Mouse (Mus musculus) stomach, postnatal 0 days (tissue): Measurements from ENCODE around the gene Cgas. TPM values are rescaled to one million over a fixed set of nuclear protein-coding genes. Genes with fewer than 3 reads are reported as not detected.
"Not testable (repeated sequence)": the region's sequence is repeated elsewhere in the genome, so short reads cannot be mapped to it uniquely, and the experiment has no call there.

Experiments used
- ATAC-seq: fragments of 200-750 bp; cut with Nextera tagmentation; 2 replicates; pipeline ENCODE4 v1.8.0; 2017; ENCODE audit not compliant: low FRiP score, low TSS enrichment
- DNase-seq: peaks from one replicate; pipeline ENCODE4 v3.0.0-alpha.2; 2016; ENCODE audit warnings: low spot score
- H3K27ac ChIP-seq: fragments of 300-500 bp; sonication (generic); replicated peaks from 2 replicates; pipeline ENCODE4 v1.5.1; 2014; ENCODE audit warnings: mild to moderate bottlenecking, control low read depth
- H3K27me3 ChIP-seq: fragments of 300-500 bp; sonication (generic); 2 replicates; pipeline ENCODE4 v1.6.1; 2014; ENCODE audit warnings: low read length; ENCODE audit not compliant: control insufficient read depth, insufficient read depth
- H3K36me3 ChIP-seq: fragments of 300-500 bp; sonication (generic); 2 replicates; pipeline ENCODE4 v1.6.1; 2014; ENCODE audit warnings: low read length, mixed read lengths; ENCODE audit not compliant: control insufficient read depth, insufficient read depth
- H3K4me1 ChIP-seq: fragments of 300-500 bp; sonication (generic); replicated peaks from 2 replicates; pipeline ENCODE4 v1.6.1; 2014; ENCODE audit warnings: antibody characterized with exemption; ENCODE audit not compliant: control insufficient read depth, insufficient read depth
- H3K4me2 ChIP-seq: fragments of 300-500 bp; sonication (generic); replicated peaks from 2 replicates; pipeline ENCODE4 v1.6.1; 2014; ENCODE audit warnings: low read depth, mild to moderate bottlenecking, control low read depth, moderate library complexity
- H3K4me3 ChIP-seq: fragments of 300-500 bp; sonication (generic); 2 replicates; pipeline ENCODE4 v1.5.1; 2014; ENCODE audit warnings: low read depth, low read length, control low read depth
- H3K9ac ChIP-seq: fragments of 300-500 bp; sonication (generic); 2 replicates; pipeline ENCODE4 v1.6.1; 2014; ENCODE audit warnings: mild to moderate bottlenecking, low read length, control low read depth, mixed read lengths
- H3K9me3 ChIP-seq: fragments of 300-500 bp; sonication (generic); 2 replicates; pipeline ENCODE4 v1.6.1; 2016; ENCODE audit warnings: low read length; ENCODE audit not compliant: control insufficient read depth
- CTCF ChIP-seq: IDR thresholded peaks from 2 replicates; pipeline ENCODE4 v1.5.1; 2016; ENCODE audit warnings: antibody characterized with exemption, low read depth, mild to moderate bottlenecking, moderate library complexity
- EP300 ChIP-seq: optimal IDR thresholded peaks from 2 replicates; pipeline ENCODE3; 2016; ENCODE audit warnings: antibody characterized with exemption
- WGBS: fragments of 180-500 bp; shearing (Covaris S2); extraction: QIAGEN DNeasy Blood & Tissue Kit; methylation state at CpG from one replicate; pipeline ENCODE4 v1.1.7; 2014; 5-methylcytosine and 5-hydroxymethylcytosine counted together
- polyA plus RNA-seq: library from polyadenylated mRNA; unstranded; fragments of >200 nt; fragmentation: Nextera tagmentation; extraction: Ambion mirVana; gene quantifications from 2 replicates; pipeline ENCODE4 v1.2.1, GENCODE M21; 2015

Gene Cgas
- polyA plus RNA-seq = 1.4 and 1.6 TPM in 2 replicates

DNA sequence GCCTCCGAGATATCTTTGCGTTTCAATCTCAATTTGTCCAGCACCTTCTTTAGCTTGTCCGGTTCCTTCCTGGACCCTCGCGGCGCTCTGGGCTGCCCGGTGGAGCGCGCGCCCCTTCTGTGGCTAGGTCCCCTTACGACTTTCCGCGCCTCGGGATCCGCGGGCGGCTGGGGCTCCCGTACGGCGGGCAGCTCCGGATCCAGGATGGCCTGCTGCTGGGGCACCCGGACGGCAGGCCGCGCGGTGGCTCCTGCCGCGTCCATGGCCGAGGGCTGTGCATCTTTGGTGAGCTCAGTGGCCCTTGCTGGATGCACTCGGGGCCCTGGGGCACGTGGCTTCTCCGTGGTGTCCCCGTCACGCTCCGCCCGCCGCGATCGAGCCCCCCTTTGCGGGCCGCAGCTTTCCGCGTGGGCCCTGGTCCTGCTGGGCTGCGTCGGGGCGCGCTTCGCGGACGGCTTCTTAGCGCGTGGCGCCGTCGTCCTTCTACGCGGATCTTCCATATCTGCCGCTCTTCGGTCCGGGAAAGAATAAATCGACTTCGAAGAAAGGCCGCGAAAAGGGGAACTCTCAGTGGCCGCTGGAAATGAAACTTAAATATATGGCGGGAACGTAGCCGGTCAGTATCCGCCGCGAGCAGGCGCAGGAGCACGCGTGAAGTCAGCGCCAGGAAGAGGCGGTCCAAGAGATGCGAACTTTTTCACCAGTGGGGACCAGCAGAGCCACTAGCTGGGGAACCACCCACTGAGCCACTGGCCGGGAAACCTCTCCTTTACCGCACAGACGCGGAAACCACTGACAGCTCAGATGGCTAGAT, at the start of gene Cgas:
Gene Cgas (minus strand): TSS at position 659 of the 814 bp plus-strand sequence.
- no peaks in the 10 kb centered on the region for H3K9me3 ChIP-seq
- peak within 1 kb of the TSS; percentile 94 for H3K4me2 ChIP-seq
- no peaks in the 10 kb centered on the region for H3K4me1 ChIP-seq
- under 1% methylated on average over 75 of the region's 81 CpGs for WGBS
- H3K36me3 ChIP-seq = no peaks in the 10 kb centered on the region
- peak; percentile 67 for ATAC-seq
- peak; percentile 59 for DNase-seq
- H3K27ac ChIP-seq = 0 out of 2 replicates have a peak within 1 kb of the TSS, but pooled peaks have one; percentile 24
- peak within 1 kb of the TSS; percentile 70 for H3K9ac ChIP-seq
- peak within 1 kb of the TSS; percentile 63 for H3K4me3 ChIP-seq
- TF ChIP-seq CTCF = no peak
- TF ChIP-seq EP300 = no peak
- no peaks in the 10 kb centered on the region for H3K27me3 ChIP-seq

- no peak overlapping the region for H3K4me2 ChIP-seq
- no peaks in the 10 kb centered on the region for H3K36me3 ChIP-seq
- DNase-seq (no peak), ATAC-seq (no peak)
- H3K4me3 ChIP-seq = no peak overlapping the region
- 90% methylated on average over 3 of the region's 3 CpGs for WGBS
- no peaks in the 10 kb centered on the region for H3K27me3 ChIP-seq
- no peak for TF ChIP-seq CTCF
- no peak for TF ChIP-seq EP300
- H3K9ac ChIP-seq = no peak overlapping the region
- H3K9me3 ChIP-seq = no peaks in the 10 kb centered on the region
- no peaks in the 10 kb centered on the region for H3K4me1 ChIP-seq
- H3K27ac ChIP-seq = no peak overlapping the region
Measured at GRCm38 (mm10) chr9:78492254-78492653, 49.2 kb upstream of the Cgas start.

- TF ChIP-seq EP300 (no peak), CTCF (no peak)
- H3K27ac ChIP-seq = no peak overlapping the region
- H3K9ac ChIP-seq = no peak overlapping the region
- no peak for DNase-seq
- H3K27me3 ChIP-seq = no peaks in the 10 kb centered on the region
- 42% methylated on average over 3 of the region's 3 CpGs for WGBS
- ATAC-seq = peak; percentile 36; the same call in 1 of the 2 replicates
- no peak overlapping the region for H3K4me3 ChIP-seq
- no peaks in the 10 kb centered on the region for H3K9me3 ChIP-seq
- H3K4me1 ChIP-seq = no peaks in the 10 kb centered on the region
- H3K4me2 ChIP-seq = no peak overlapping the region
- no peaks in the 10 kb centered on the region for H3K36me3 ChIP-seq
Measured at GRCm38 (mm10) chr9:78491169-78491568, 48.1 kb upstream of the Cgas start.

DNA sequence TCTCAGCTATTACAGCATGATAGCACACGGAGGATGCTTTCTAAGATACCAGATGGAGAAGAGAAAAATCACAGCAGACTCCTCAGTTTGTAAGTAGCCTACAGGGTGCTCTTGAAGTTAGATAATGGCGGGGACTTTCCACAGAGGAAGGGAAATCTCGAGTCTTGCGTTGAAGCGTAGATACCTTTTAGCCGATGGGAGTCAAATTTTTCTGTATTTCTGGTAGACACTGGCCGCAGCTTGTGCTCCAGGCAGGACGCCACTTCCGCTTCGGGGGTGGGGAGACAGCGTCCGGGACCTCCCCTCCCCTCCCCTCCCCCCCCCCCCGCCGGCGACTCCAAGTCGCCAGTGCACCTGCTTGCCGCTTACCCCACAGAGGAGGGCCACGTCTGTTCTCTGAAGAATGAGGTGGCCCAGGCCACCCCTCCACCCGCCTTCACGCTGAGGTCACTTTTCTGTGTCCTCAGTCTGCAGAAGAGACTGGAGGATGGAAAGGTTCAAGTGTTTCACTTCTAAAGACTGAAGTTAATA, 45.9 kb upstream of the Cgas start, which contains the start of gene Eef1a1:
Gene Eef1a1 (minus strand): TSS at position 262 of the 531 bp plus-strand sequence.
- no peak for TF ChIP-seq EP300
- TF ChIP-seq CTCF = no peak
- Histone ChIP-seq H3K27ac (peak within 1 kb of the TSS; percentile 61), H3K9ac (peak within 1 kb of the TSS; percentile 69), H3K4me1 (no peaks in the 10 kb centered on the region), H3K4me2 (peak within 1 kb of the TSS; percentile 65), H3K9me3 (no peaks in the 10 kb centered on the region), H3K4me3 (peak within 1 kb of the TSS; percentile 42), H3K27me3 (no peaks in the 10 kb centered on the region), H3K36me3 (no peaks in the 10 kb centered on the region)
- DNase-seq = peak; percentile 82
- WGBS = 3% methylated on average over 17 of the region's 20 CpGs
- peak; percentile 76 for ATAC-seq

- not testable (repeated sequence) for H3K27me3 ChIP-seq, H3K9me3 ChIP-seq, H3K27ac ChIP-seq, H3K4me1 ChIP-seq, DNase-seq, ATAC-seq, H3K4me3 ChIP-seq, H3K9ac ChIP-seq, H3K36me3 ChIP-seq, H3K4me2 ChIP-seq
- 84% methylated on average over 5 of the region's 5 CpGs for WGBS
Measured at GRCm38 (mm10) chr9:78488021-78488420, 45.0 kb upstream of the Cgas start.

DNA sequence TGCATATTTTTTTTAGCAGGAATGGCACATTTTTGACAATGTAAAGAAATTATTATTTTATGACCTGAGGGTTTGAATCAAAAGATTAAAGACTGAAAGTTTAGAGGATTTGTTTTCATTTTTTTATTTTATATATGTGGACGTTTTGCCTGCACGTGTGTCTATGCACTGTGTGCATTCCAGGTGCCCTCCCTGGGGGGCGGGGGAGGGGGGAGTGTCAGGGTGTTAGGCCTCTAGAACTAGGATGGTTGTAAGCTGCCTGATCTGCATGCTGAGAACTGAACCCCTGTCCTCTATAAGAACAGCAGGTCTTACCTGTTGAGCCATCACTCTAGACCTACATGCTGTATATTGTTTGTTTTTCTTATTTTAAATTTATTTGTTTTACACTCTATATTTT, 41.6 kb upstream of the Cgas start:
- Histone ChIP-seq H3K4me2 (no peak overlapping the region), H3K9me3 (no peaks in the 10 kb centered on the region), H3K4me1 (no peaks in the 10 kb centered on the region), H3K27me3 (no peaks in the 10 kb centered on the region), H3K36me3 (no peaks in the 10 kb centered on the region), H3K4me3 (no peak overlapping the region), H3K27ac (no peak overlapping the region), H3K9ac (no peak overlapping the region)
- 68% methylated on average over 3 of the region's 3 CpGs for WGBS
- TF ChIP-seq CTCF (no peak), EP300 (no peak)
- ATAC-seq = no peak
- DNase-seq = no peak
